Mouse (Mus musculus) kidney, embryonic 16.5 days (tissue): ENCODE measurements around the gene Tnr. TPM values are rescaled to one million over a fixed set of nuclear protein-coding genes. Genes with fewer than 3 reads are reported as not detected.

Source experiments
- ATAC-seq: fragments of 200-750 bp; cut with Nextera tagmentation; 2 replicates; pipeline ENCODE4 v1.8.0; 2017; ENCODE audit warnings: moderate TSS enrichment; ENCODE audit not compliant: low FRiP score, low TSS enrichment
- H3K27ac ChIP-seq: fragments of 300-500 bp; sonication (generic); 2 replicates; pipeline ENCODE4 v1.5.1; 2014; ENCODE audit warnings: low read length
- H3K27me3 ChIP-seq: fragments of 300-500 bp; sonication (generic); 2 replicates; pipeline ENCODE4 v1.6.1; 2014; ENCODE audit warnings: low read length, control low read depth, mixed read lengths; ENCODE audit not compliant: insufficient read depth
- H3K36me3 ChIP-seq: fragments of 300-500 bp; sonication (generic); 2 replicates; pipeline ENCODE4 v1.6.1; 2014; ENCODE audit warnings: low read length, control low read depth, mixed read lengths; ENCODE audit not compliant: insufficient read depth
- H3K4me1 ChIP-seq: fragments of 300-500 bp; sonication (generic); 2 replicates; pipeline ENCODE4 v1.6.1; 2014; ENCODE audit warnings: low read length, control low read depth, mixed read lengths; ENCODE audit not compliant: insufficient read depth
- H3K4me2 ChIP-seq: fragments of 300-500 bp; sonication (generic); replicated peaks from 2 replicates; pipeline ENCODE4 v1.6.1; 2014; ENCODE audit warnings: low read depth, low read length
- H3K4me3 ChIP-seq: fragments of 300-500 bp; sonication (generic); 2 replicates; pipeline ENCODE4 v1.5.1; 2014; ENCODE audit warnings: mild to moderate bottlenecking, low read length
- H3K9ac ChIP-seq: fragments of 300-500 bp; sonication (generic); replicated peaks from 2 replicates; pipeline ENCODE4 v1.6.1; 2014; ENCODE audit warnings: low read length
- H3K9me3 ChIP-seq: fragments of 300-500 bp; sonication (generic); 2 replicates; pipeline ENCODE4 v1.6.1; 2016; ENCODE audit warnings: low read length, control low read depth
- WGBS: fragments of 180-500 bp; shearing (Covaris S2); extraction: QIAGEN DNeasy Blood & Tissue Kit; methylation state at CpG from one replicate; pipeline ENCODE4 v1.1.7; 2014; 5-methylcytosine and 5-hydroxymethylcytosine counted together
- polyA plus RNA-seq: library from polyadenylated mRNA; unstranded; fragments of >200 nt; fragmentation: Nextera tagmentation; extraction: Ambion mirVana; gene quantifications from 2 replicates; pipeline ENCODE4 v1.2.1, GENCODE M21; 2015

Tnr gene
- polyA plus RNA-seq, 1 experiment from 2014 or later = not detected

GRCm38 (mm10) chr1:159523069-159523468 lies 500 bp upstream of the Tnr start:
- 73% methylated on average over 2 of the region's 2 CpGs for WGBS
- no peak overlapping the region for H3K4me2 ChIP-seq
- no peak overlapping the region for H3K27ac ChIP-seq

DNA sequence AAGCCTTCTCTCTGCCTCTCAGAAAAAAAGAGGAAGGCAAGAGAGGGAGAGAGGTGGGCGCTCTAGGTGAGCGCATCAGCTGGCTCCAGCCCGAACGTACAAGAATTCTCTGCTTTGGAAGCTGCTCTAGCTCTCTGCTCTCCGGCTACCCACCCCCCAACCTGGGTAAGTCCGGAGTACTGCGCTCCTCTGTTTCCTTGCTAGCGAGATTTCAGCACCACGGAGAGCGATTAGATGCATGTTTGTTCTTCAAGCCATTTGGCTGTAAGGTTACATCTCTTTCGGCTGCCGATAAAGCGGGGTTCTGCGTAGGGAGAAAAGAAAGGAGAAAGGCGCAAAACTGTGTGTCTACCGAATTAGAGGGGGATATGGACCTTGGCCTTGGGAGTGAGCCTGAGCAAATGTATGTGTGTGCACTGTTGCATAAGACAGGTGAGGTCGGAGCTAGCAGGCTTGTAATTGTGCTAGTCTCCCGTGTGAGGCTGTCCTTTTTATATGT lies 531 bp downstream of the Tnr start:
- H3K27me3 ChIP-seq = peaks cover 11% of the 10 kb centered on the region
- peak; percentile 79; the same call in 1 of the 2 replicates for ATAC-seq
- no peak overlapping the region for H3K27ac ChIP-seq
- H3K4me2 ChIP-seq = peak overlapping the region; percentile 10; the same call in 1 of the 2 replicates
- H3K9ac ChIP-seq = no peak overlapping the region
- WGBS = under 1% methylated on average over 18 of the region's 18 CpGs
- H3K9me3 ChIP-seq = no peaks in the 10 kb centered on the region
- H3K4me3 ChIP-seq = no peak overlapping the region
- no peaks in the 10 kb centered on the region for H3K36me3 ChIP-seq
- no peaks in the 10 kb centered on the region for H3K4me1 ChIP-seq

More at GRCm38 (mm10) chr1:159523069-159523468, 500 bp upstream of the Tnr start:
- Histone ChIP-seq H3K36me3 (no peaks in the 10 kb centered on the region), H3K4me3 (no peak overlapping the region), H3K27me3 (peaks cover 11% of the 10 kb centered on the region), H3K4me1 (no peaks in the 10 kb centered on the region), H3K9me3 (no peaks in the 10 kb centered on the region), H3K9ac (no peak overlapping the region)
- ATAC-seq = no peak

DNA sequence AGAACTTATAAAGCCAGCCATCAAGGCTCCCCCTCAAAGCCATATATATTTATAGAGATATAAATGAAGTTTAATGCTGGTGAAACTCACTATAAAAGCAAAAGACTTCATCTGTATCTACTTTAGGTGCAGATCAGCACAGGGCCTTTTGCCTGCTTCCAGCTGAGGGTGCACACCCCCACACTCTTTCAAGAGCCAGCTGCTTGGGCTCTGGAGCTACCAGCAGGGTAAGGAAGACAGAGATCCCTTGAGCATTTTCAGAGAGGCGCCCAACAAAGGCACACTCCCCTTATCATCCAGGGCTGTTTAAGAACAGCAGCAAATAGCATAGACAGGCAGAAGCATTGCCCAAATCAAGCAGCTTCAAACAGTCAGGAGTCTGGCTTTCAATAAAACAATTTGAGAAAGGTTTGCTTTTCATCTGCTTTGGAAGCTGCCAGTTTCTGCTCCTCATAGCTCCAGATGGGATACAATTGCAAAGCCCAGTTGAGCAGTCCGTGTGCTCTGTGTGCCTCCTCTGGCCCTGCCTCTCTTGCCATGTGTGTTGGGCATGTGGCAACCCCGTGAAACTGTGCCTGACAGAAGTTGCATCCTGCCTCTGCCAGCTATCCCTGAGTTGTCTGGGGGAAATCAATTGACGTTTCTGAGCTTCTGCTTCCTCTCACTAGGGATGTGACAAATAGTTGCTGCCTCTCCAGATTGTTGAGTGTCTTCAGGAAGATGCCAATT lies 9.4 kb downstream of the Tnr start:
- H3K27me3 ChIP-seq = no peaks in the 10 kb centered on the region
- no peak overlapping the region for H3K4me2 ChIP-seq
- 47% methylated on average over 4 of the region's 4 CpGs for WGBS
- H3K4me1 ChIP-seq = no peaks in the 10 kb centered on the region
- H3K36me3 ChIP-seq = no peaks in the 10 kb centered on the region
- no peak overlapping the region for H3K27ac ChIP-seq
- no peak for ATAC-seq
- H3K9me3 ChIP-seq = no peaks in the 10 kb centered on the region
- H3K4me3 ChIP-seq = no peak overlapping the region
- no peak overlapping the region for H3K9ac ChIP-seq

DNA sequence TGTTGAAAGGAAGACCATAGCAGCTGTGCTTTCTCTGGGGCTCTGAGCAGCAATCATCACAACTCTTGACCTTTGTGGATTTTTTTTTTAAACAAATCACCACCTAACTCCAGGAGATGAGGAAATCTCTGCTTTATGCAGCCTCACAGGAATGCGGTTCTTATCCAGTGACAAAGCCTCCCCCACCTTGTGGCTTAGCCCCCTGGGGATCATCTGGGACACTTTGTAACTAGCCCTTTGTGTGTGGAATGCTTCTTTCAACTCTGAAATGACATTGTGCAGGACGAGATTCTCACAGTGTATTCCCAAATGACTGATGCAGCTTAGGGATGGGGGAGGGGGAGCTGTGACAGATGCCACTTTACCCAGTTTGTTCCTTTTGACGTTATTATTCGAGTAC lies 12.0 kb downstream of the Tnr start:
- Histone ChIP-seq H3K4me2 (no peak overlapping the region), H3K4me1 (no peaks in the 10 kb centered on the region), H3K4me3 (no peak overlapping the region), H3K9me3 (no peaks in the 10 kb centered on the region), H3K27ac (no peak overlapping the region), H3K27me3 (no peaks in the 10 kb centered on the region), H3K9ac (no peak overlapping the region), H3K36me3 (no peaks in the 10 kb centered on the region)
- ATAC-seq = no peak
- WGBS = 20% methylated on average over 4 of the region's 4 CpGs

- no peaks in the 10 kb centered on the region for H3K27me3 ChIP-seq
- no peaks in the 10 kb centered on the region for H3K9me3 ChIP-seq
- no peak overlapping the region for H3K4me2 ChIP-seq
- H3K27ac ChIP-seq = no peak overlapping the region
- no peaks in the 10 kb centered on the region for H3K4me1 ChIP-seq
- H3K4me3 ChIP-seq = no peak overlapping the region
- H3K9ac ChIP-seq = no peak overlapping the region
- H3K36me3 ChIP-seq = no peaks in the 10 kb centered on the region
- no peak for ATAC-seq
Measured at GRCm38 (mm10) chr1:159537541-159537940, 14.0 kb downstream of the Tnr start.

DNA sequence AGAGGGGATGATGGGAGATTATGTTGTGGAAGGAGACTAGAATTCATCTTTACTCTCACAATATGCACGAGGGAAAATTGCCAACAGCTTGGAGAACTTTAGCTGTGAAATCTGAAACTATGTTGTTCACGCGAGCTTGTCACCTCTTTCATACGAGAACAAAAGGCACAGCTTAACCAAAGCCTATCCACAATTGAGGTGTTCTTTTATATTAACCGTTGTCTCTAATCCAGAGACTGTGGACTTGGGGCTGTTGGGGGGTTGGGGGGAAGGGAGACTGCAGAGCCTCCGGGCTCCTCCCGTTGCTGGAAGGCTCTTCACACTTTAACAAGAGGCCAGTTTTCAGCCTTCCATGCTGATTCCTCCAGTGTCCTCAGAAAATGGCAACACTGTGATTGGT lies 14.5 kb downstream of the Tnr start:
- H3K4me1 ChIP-seq = no peaks in the 10 kb centered on the region
- no peak overlapping the region for H3K9ac ChIP-seq
- H3K27me3 ChIP-seq = no peaks in the 10 kb centered on the region
- no peak overlapping the region for H3K4me2 ChIP-seq
- no peaks in the 10 kb centered on the region for H3K36me3 ChIP-seq
- no peak overlapping the region for H3K27ac ChIP-seq
- ATAC-seq = no peak
- WGBS = 39% methylated on average over 7 of the region's 7 CpGs
- H3K9me3 ChIP-seq = no peaks in the 10 kb centered on the region
- H3K4me3 ChIP-seq = no peak overlapping the region

DNA sequence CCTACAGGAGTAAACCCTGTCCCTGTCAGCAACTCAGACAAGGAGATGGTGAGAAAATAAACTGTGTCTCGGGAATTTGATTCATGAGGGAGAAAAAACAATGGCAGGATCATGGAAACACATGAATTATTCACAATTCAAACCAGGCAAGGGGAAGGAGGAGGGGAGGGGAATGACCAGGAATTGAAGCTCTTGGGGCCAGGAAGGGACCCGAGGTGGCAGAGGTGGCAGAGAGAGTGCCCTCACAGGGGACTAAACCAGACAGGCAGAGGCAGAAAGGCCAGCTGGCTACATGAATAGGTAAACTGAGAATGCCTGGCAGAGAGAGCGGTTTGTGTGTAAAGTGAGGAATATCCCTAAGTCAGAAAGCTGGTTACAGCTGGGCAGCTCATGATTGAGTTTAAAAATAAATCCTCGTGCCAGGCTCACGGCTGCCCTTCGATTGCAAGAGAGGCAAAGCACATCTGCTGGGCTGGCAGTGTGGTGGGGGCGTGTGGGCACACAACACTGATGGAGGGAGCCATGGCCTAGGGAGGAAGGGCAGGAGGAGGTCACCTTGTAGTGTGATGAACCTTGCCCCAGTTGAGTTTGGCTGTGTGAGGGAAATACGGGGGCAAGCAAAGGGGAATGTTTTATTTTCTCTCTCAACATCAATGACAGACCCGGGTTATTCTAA lies 22.0 kb downstream of the Tnr start:
- no peak for ATAC-seq
- H3K9ac ChIP-seq = no peak overlapping the region
- 41% methylated on average over 9 of the region's 9 CpGs for WGBS

GRCm38 (mm10) chr1:159551036-159551435 lies 27.5 kb downstream of the Tnr start:
- no peak for ATAC-seq
- Histone ChIP-seq H3K4me1 (no peaks in the 10 kb centered on the region), H3K4me3 (no peak overlapping the region), H3K27me3 (no peaks in the 10 kb centered on the region), H3K9ac (no peak overlapping the region), H3K4me2 (no peak overlapping the region), H3K27ac (no peak overlapping the region), H3K9me3 (no peaks in the 10 kb centered on the region), H3K36me3 (no peaks in the 10 kb centered on the region)
- WGBS = 50% methylated on average over 10 of the region's 10 CpGs

More for the DNA sequence above, 22.0 kb downstream of the Tnr start:
- Histone ChIP-seq H3K36me3 (no peaks in the 10 kb centered on the region), H3K27me3 (no peaks in the 10 kb centered on the region), H3K27ac (no peak overlapping the region), H3K4me1 (no peaks in the 10 kb centered on the region), H3K4me3 (no peak overlapping the region), H3K9me3 (no peaks in the 10 kb centered on the region), H3K4me2 (no peak overlapping the region)

GRCm38 (mm10) chr1:159551591-159552442 lies 28.2 kb downstream of the Tnr start:
- 45% methylated on average over 17 of the region's 17 CpGs for WGBS
- Histone ChIP-seq H3K4me3 (no peak overlapping the region), H3K27ac (no peak overlapping the region), H3K4me1 (no peaks in the 10 kb centered on the region), H3K9ac (no peak overlapping the region), H3K9me3 (no peaks in the 10 kb centered on the region), H3K4me2 (no peak overlapping the region), H3K36me3 (no peaks in the 10 kb centered on the region), H3K27me3 (no peaks in the 10 kb centered on the region)
- no peak for ATAC-seq
